In the genomic region with DNA sequence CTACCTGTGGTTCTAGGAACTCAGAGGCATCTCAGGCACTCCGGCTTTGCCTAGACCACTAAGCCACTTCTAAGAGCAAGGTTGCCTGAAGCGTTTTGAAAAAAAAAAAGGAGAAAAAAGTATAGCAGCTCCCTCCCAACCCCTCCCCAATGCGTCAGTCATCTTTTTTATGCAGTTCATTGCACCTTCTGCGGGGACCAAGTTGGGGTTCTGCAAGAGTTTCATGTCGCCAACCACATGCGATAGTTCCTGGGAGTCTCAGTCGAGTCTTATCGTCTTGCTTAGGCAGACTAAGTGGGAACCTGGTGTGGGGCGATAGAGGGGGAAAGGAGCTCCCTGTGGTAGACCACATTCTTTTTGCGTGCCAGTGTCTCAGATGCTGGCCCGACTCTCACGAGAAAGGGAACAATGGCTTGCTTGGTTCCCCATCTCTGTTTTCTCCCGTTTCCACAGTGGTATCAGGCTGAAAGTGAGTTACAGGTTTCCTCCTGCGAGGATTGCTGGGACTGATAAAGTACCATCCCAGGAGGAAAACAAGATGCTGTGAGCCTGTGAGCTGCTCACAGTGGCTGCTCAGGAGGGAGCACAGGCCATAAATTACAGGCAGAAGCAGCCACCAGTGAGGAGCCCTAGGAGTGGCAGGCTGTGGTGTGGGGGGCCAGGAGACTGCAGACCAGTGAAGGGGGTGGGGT, we compare ENCODE assay signal across 11 mouse cellular contexts. TPM values are rescaled to one million over a fixed set of nuclear protein-coding genes. Genes with fewer than 3 reads are reported as not detected.
DNase-seq lines count a peak whose midpoint lies in the region; ATAC-seq lines count a peak whose summit lies in the region.
"Had no signal": no experiment of that assay in that cellular context is flagged by ENCODE, and none has a peak within 500 bp of the region (broad histone marks: within the 10 kb centered on the region; RNA-seq: fewer than 3 reads in every experiment).

No protein-coding gene starts in this region.

- H3K27me3 ChIP-seq in neural tube, embryonic 13.5 days = peaks cover 18% of the 10 kb centered on the region
- 0 out of 2 replicates have a peak, but pooled peaks cover 4% of the 10 kb centered on the region for H3K27me3 ChIP-seq in neural tube, embryonic 15.5 days (replicated peaks)
- H3K27me3 ChIP-seq in embryonic facial prominence, embryonic 14.5 days (replicated peaks; ENCODE audit: control insufficient read depth, insufficient read depth, low read length) = no peaks in the 10 kb centered on the region
- H3K27me3 ChIP-seq in megakaryocyte, embryonic 14.5 days (replicated peaks) = no peaks in the 10 kb centered on the region
- H3K27me3 ChIP-seq: embryonic facial prominence, embryonic 15.5 days had no signal

- no peak overlapping the region for H3K27ac ChIP-seq in neural tube, embryonic 13.5 days (replicated peaks)
- H3K27ac ChIP-seq in neural tube, embryonic 15.5 days (replicated peaks) = no peak overlapping the region
- H3K27ac ChIP-seq in embryonic facial prominence, embryonic 14.5 days (replicated peaks; ENCODE audit: low read depth, low read length) = no peak overlapping the region
- H3K27ac ChIP-seq: embryonic facial prominence, embryonic 15.5 days had no signal

- 56% methylated on average over 14 of the region's 14 CpGs for WGBS in neural tube, embryonic 13.5 days
- WGBS in neural tube, embryonic 15.5 days = 48% methylated on average over 14 of the region's 14 CpGs
- 49% methylated on average over 14 of the region's 14 CpGs for WGBS in embryonic facial prominence, embryonic 14.5 days

- H3K9ac ChIP-seq in neural tube, embryonic 13.5 days = no peak overlapping the region
- no peak overlapping the region for H3K9ac ChIP-seq in neural tube, embryonic 15.5 days (replicated peaks)
- no peak overlapping the region for H3K9ac ChIP-seq in embryonic facial prominence, embryonic 14.5 days (ENCODE audit: low read depth, low read length)
- H3K9ac ChIP-seq: embryonic facial prominence, embryonic 15.5 days had no signal

- no peak overlapping the region for H3K4me2 ChIP-seq in neural tube, embryonic 13.5 days
- no peak overlapping the region for H3K4me2 ChIP-seq in neural tube, embryonic 15.5 days
- H3K4me2 ChIP-seq in embryonic facial prominence, embryonic 14.5 days (ENCODE audit: low read depth, low read length) = no peak overlapping the region
- H3K4me2 ChIP-seq: embryonic facial prominence, embryonic 15.5 days had no signal

- DNase-seq in embryonic facial prominence, embryonic 14.5 days (ENCODE audit: low spot score) = peak; percentile 46
- DNase-seq in thymus, postnatal 36 days = peak; percentile 54 to 68
- no peak for DNase-seq in cerebellum, adult 11 months
- no peak for DNase-seq in cerebellum, adult 8-10 months
- no peak for DNase-seq in adrenal gland, adult 2 months
- DNase-seq: gastrocnemius, postnatal 36 days; lung, adult 2 months had no signal

- no peaks in the 10 kb centered on the region for H3K9me3 ChIP-seq in neural tube, embryonic 13.5 days
- H3K9me3 ChIP-seq in neural tube, embryonic 15.5 days (replicated peaks) = no peaks in the 10 kb centered on the region
- no peaks in the 10 kb centered on the region for H3K9me3 ChIP-seq in embryonic facial prominence, embryonic 14.5 days (ENCODE audit: control insufficient read depth, low read length)
- H3K9me3 ChIP-seq in megakaryocyte, embryonic 14.5 days = no peaks in the 10 kb centered on the region
- H3K9me3 ChIP-seq: embryonic facial prominence, embryonic 15.5 days had no signal

- no peak overlapping the region for H3K4me3 ChIP-seq in neural tube, embryonic 13.5 days
- no peak overlapping the region for H3K4me3 ChIP-seq in neural tube, embryonic 15.5 days (replicated peaks)
- H3K4me3 ChIP-seq in embryonic facial prominence, embryonic 14.5 days (ENCODE audit: low read depth, low read length) = no peak overlapping the region
- H3K4me3 ChIP-seq in megakaryocyte, embryonic 14.5 days (replicated peaks) = peak overlapping the region; percentile 95
- H3K4me3 ChIP-seq: embryonic facial prominence, embryonic 15.5 days had no signal

- 0 out of 2 replicates have a peak, but pooled peaks have one; percentile 56 for ATAC-seq in neural tube, embryonic 13.5 days (ENCODE audit: low read depth)
- no peak for ATAC-seq in neural tube, embryonic 15.5 days (ENCODE audit: low FRiP score)
- no peak for ATAC-seq in embryonic facial prominence, embryonic 14.5 days (ENCODE audit: low read depth)

- H3K4me1 ChIP-seq in neural tube, embryonic 13.5 days (replicated peaks) = peaks cover 17% of the 10 kb centered on the region
- peaks cover 14% of the 10 kb centered on the region; the same call in 1 of the 2 replicates for H3K4me1 ChIP-seq in neural tube, embryonic 15.5 days
- peaks cover 25% of the 10 kb centered on the region for H3K4me1 ChIP-seq in embryonic facial prominence, embryonic 14.5 days (ENCODE audit: control insufficient read depth, insufficient read depth, low read length)
- peaks cover 83% of the 10 kb centered on the region for H3K4me1 ChIP-seq in megakaryocyte, embryonic 14.5 days

- H3K36me3 ChIP-seq in neural tube, embryonic 13.5 days = no peaks in the 10 kb centered on the region
- no peaks in the 10 kb centered on the region for H3K36me3 ChIP-seq in neural tube, embryonic 15.5 days
- H3K36me3 ChIP-seq in embryonic facial prominence, embryonic 14.5 days (ENCODE audit: control insufficient read depth, insufficient read depth, low read length) = no peaks in the 10 kb centered on the region
- H3K36me3 ChIP-seq in megakaryocyte, embryonic 14.5 days (replicated peaks; ENCODE audit: low read length) = peaks cover 69% of the 10 kb centered on the region
- H3K36me3 ChIP-seq: embryonic facial prominence, embryonic 15.5 days had no signal

RNA-seq across cellular contexts. Expression of a gene that starts 3.9 kb away (rescaled TPM):
- 7.2 and 10.3 TPM in 2 replicates for polyA plus RNA-seq in neural tube, embryonic 13.5 days (2015; fragmentation: Nextera tagmentation; extraction: Ambion mirVana)
- 2.9 and 12.2 TPM in 2 replicates for polyA plus RNA-seq in neural tube, embryonic 15.5 days (2015; fragmentation: Nextera tagmentation; extraction: Ambion mirVana)
- 13.7 and 13.9 TPM in 2 replicates for polyA plus RNA-seq in embryonic facial prominence, embryonic 14.5 days (2014; fragmentation: Nextera tagmentation; extraction: Ambion mirVana)
- 322 and 895 TPM in 2 replicates for polyA plus RNA-seq in megakaryocyte, embryonic 14.5 days (2012; ENCODE audit: insufficient read depth, low replicate concordance)
- total RNA-seq in adrenal gland, adult 2 months (2021) = 1 to 10 TPM; 3.6 to 4.9 TPM
- 4.2 and 6.2 TPM in 2 replicates for polyA plus RNA-seq in adrenal gland, adult 2 months (2012; rRNA removed)

Comparison
In these comparisons a context has a peak if more than half of its experiments do, and no peak if none do; other contexts are left out.
1. DNase-seq: peak in embryonic facial prominence, embryonic 14.5 days (single experiment) and thymus, postnatal 36 days (2 of 2); none in cerebellum, adult 11 months (single experiment), cerebellum, adult 8-10 months (single experiment) and adrenal gland, adult 2 months (single experiment).
2. RNA of a gene that starts 3.9 kb away (polyA plus RNA-seq): 322 to 895 TPM in megakaryocyte, embryonic 14.5 days; 13.7 to 13.9 TPM in embryonic facial prominence, embryonic 14.5 days, 7.2 to 10.3 TPM in neural tube, embryonic 13.5 days, 4.2 to 6.2 TPM in adrenal gland, adult 2 months and 2.9 to 12.2 TPM in neural tube, embryonic 15.5 days; every median in the first group is over 10 times any median in the second.